Mouse (Mus musculus): ENCODE measurements at regions not wholly inside any gene's neighbourhood (a gene's known extent, or its start where the extent isn't known, plus 50 kb on each side); places are given as distances from the start of the nearest gene placed in this dataset. TPM values are rescaled to one million over a fixed set of nuclear protein-coding genes. Genes with fewer than 3 reads are reported as not detected.

GRCm38 (mm10) chr10:12320311-12320710 lies 548.9 kb downstream of the Utrn start:
- WGBS = 55% methylated on average over 2 of the region's 2 CpGs
- ATAC-seq (ENCODE audit: low FRiP score, low TSS enrichment) = no peak
- H3K9ac ChIP-seq (ENCODE audit: low read length) = no peak overlapping the region
- no peaks in the 10 kb centered on the region for H3K4me1 ChIP-seq (replicated peaks; ENCODE audit: control insufficient read depth, insufficient read depth)
- no peaks in the 10 kb centered on the region for H3K27me3 ChIP-seq (ENCODE audit: control insufficient read depth, insufficient read depth, low read length)
- H3K36me3 ChIP-seq (ENCODE audit: control insufficient read depth, insufficient read depth, low read length) = no peaks in the 10 kb centered on the region
- no peak for DNase-seq (ENCODE audit: low spot score)
- H3K4me2 ChIP-seq (replicated peaks; ENCODE audit: low read depth) = no peak overlapping the region
- H3K4me3 ChIP-seq (ENCODE audit: low read depth, low read length) = no peak overlapping the region
- no peaks in the 10 kb centered on the region for H3K9me3 ChIP-seq (ENCODE audit: control insufficient read depth, low read length)
- TF ChIP-seq CTCF (IDR thresholded peaks at IDR 0.05; ENCODE audit: low read depth) (no peak), EP300 (optimal IDR thresholded peaks at IDR 0.05) (no peak)
- no peak overlapping the region for H3K27ac ChIP-seq (replicated peaks)

Small RNAs in the stretch of these regions (microRNA-seq; reads per million reads assigned to microRNA genes)
- gene Gm22194 = not detected

All from stomach, postnatal 0 days (tissue).